Mouse (Mus musculus) C2C12 (cell line): Measurements from ENCODE around the gene Rab31. TPM values are rescaled to one million over a fixed set of nuclear protein-coding genes. Genes with fewer than 3 reads are reported as not detected.

Experiments used
- H3K27me3 ChIP-seq: one replicate; pipeline ENCODE4 v1.6.1; 2011; ENCODE audit not compliant: control insufficient read depth, insufficient read depth, insufficient read length
- H3K36me3 ChIP-seq: one replicate; pipeline ENCODE4 v1.6.1; 2011; ENCODE audit not compliant: control insufficient read depth, insufficient read depth
- H3K4me3 ChIP-seq: one replicate; pipeline ENCODE4 v1.5.1; 2011; ENCODE audit warnings: mild to moderate bottlenecking, control low read depth; ENCODE audit not compliant: poor library complexity, insufficient read depth, severe bottlenecking
- H3K79me2 ChIP-seq: one replicate; pipeline ENCODE4 v1.6.1; 2011; ENCODE audit not compliant: control insufficient read depth, insufficient read depth
- H3K79me3 ChIP-seq: one replicate; pipeline ENCODE4 v1.6.1; 2011; ENCODE audit warnings: low read depth, control low read depth
- H3ac ChIP-seq: one replicate; pipeline ENCODE3; 2011; ENCODE audit warnings: low read depth; ENCODE audit not compliant: control insufficient read depth, insufficient read length
- CEBPB ChIP-seq: IDR thresholded peaks from one replicate; pipeline ENCODE4 v1.6.1; 2011; ENCODE audit warnings: low read depth, mild to moderate bottlenecking, control low read depth, moderate library complexity
- CTCF ChIP-seq: IDR thresholded peaks from one replicate; pipeline ENCODE4 v1.5.1; 2011; ENCODE audit not compliant: control insufficient read depth, insufficient read depth, insufficient read length
- FOSL1 ChIP-seq: IDR thresholded peaks from one replicate; pipeline ENCODE4 v1.8.0; 2011; ENCODE audit warnings: mild to moderate bottlenecking, low read length; ENCODE audit not compliant: poor library complexity, insufficient read depth, severe bottlenecking
- MAX ChIP-seq: IDR thresholded peaks from one replicate; pipeline ENCODE4 v1.6.1; 2011; ENCODE audit warnings: mild to moderate bottlenecking, control low read depth
- MYOD1 ChIP-seq: IDR thresholded peaks from one replicate; pipeline ENCODE4 v1.6.1; 2011; ENCODE audit warnings: low read depth; ENCODE audit not compliant: control insufficient read depth, insufficient read length
- MYOG ChIP-seq: IDR thresholded peaks from one replicate; pipeline ENCODE4 v1.6.1; 2011; ENCODE audit not compliant: control insufficient read depth, insufficient read length; ENCODE audit errors: extremely low read depth
- USF1 ChIP-seq: IDR thresholded peaks from one replicate; pipeline ENCODE4 v1.6.1; 2011; ENCODE audit warnings: low read depth, mild to moderate bottlenecking, control low read depth, moderate library complexity
- polyA plus RNA-seq: library from polyadenylated mRNA; unstranded; fragments of >200 nt; fragmentation: generic; extraction: Trizol; gene quantifications from one replicate; pipeline ENCODE4 v1.2.1, GENCODE M21; 2012; ENCODE audit warnings: missing spikeins

Gene Rab31
- polyA plus RNA-seq, 1 experiment, result 144 TPM

GRCm38 (mm10) chr17:65785707-65786106 is 13.2 kb upstream of the Rab31 start:
- Histone ChIP-seq H3K27me3 (no peaks in the 10 kb centered on the region), H3ac (no peak overlapping the region), H3K79me2 (peaks cover 74% of the 10 kb centered on the region), H3K4me3 (no peak overlapping the region), H3K36me3 (peaks cover 34% of the 10 kb centered on the region), H3K79me3 (peaks cover 69% of the 10 kb centered on the region)
- TF ChIP-seq MYOD1, result no peak
- TF ChIP-seq USF1, result no peak
- TF ChIP-seq MYOG, result no peak
- TF ChIP-seq FOSL1, result no peak
- no peak for TF ChIP-seq MAX
- no peak for TF ChIP-seq CEBPB
- no peak for TF ChIP-seq CTCF

GRCm38 (mm10) chr17:65784610-65785140 is 12.1 kb upstream of the Rab31 start:
- peak overlapping the region; percentile 63 for H3ac ChIP-seq
- peaks cover 59% of the 10 kb centered on the region for H3K79me3 ChIP-seq
- no peaks in the 10 kb centered on the region for H3K27me3 ChIP-seq
- peaks cover 63% of the 10 kb centered on the region for H3K79me2 ChIP-seq
- peaks cover 34% of the 10 kb centered on the region for H3K36me3 ChIP-seq
- H3K4me3 ChIP-seq, result peak overlapping the region; percentile 73
- TF ChIP-seq FOSL1 (no peak), CEBPB (peak; percentile 20)

GRCm38 (mm10) chr17:65783182-65784161 is 10.9 kb upstream of the Rab31 start:
- Histone ChIP-seq H3ac (peak overlapping the region; percentile 98), H3K36me3 (peaks cover 34% of the 10 kb centered on the region), H3K79me3 (peaks cover 47% of the 10 kb centered on the region), H3K4me3 (peak overlapping the region; percentile 73), H3K27me3 (no peaks in the 10 kb centered on the region), H3K79me2 (peaks cover 51% of the 10 kb centered on the region)
- no peak for TF ChIP-seq USF1
- TF ChIP-seq MYOG, result no peak
- TF ChIP-seq MYOD1, result no peak
- TF ChIP-seq CEBPB, result no peak
- no peak for TF ChIP-seq FOSL1
- no peak for TF ChIP-seq CTCF
- TF ChIP-seq MAX, result no peak

- Histone ChIP-seq H3K79me2 (peaks cover 43% of the 10 kb centered on the region), H3K36me3 (peaks cover 29% of the 10 kb centered on the region), H3K4me3 (peak within 1 kb of the TSS; percentile 73), H3ac (peak within 1 kb of the TSS; percentile 98), H3K27me3 (no peaks in the 10 kb centered on the region), H3K79me3 (peaks cover 39% of the 10 kb centered on the region)
- peak; percentile 14 for TF ChIP-seq MAX
- TF ChIP-seq MYOG, result no peak
These were observed 10.1 kb upstream of the Rab31 start, which contains the start of gene Ppp4r1 for GRCm38 (mm10) chr17:65782551-65783141. Ppp4r1 (plus strand) TSS chr17:65782573.

GRCm38 (mm10) chr17:65780970-65781369 is 8.4 kb upstream of the Rab31 start:
- H3ac ChIP-seq, result no peak overlapping the region
- H3K79me2 ChIP-seq, result peaks cover 26% of the 10 kb centered on the region
- no peaks in the 10 kb centered on the region for H3K27me3 ChIP-seq
- H3K4me3 ChIP-seq, result no peak overlapping the region
- H3K79me3 ChIP-seq, result peaks cover 22% of the 10 kb centered on the region
- peaks cover 12% of the 10 kb centered on the region for H3K36me3 ChIP-seq
- TF ChIP-seq FOSL1 (no peak), MYOD1 (no peak), CEBPB (no peak), CTCF (no peak), MAX (no peak), USF1 (no peak), MYOG (no peak)
